Mouse (Mus musculus) left cerebral cortex, postnatal 14 days (tissue): Measurements from ENCODE around the gene Adad2. TPM values are rescaled to one million over a fixed set of nuclear protein-coding genes. Genes with fewer than 3 reads are reported as not detected.

Experiments
- DNase-seq, 2 experiments: peaks; one replicate each; pipeline ENCODE4 v3.0.0; 2021 to 2022; ENCODE audit warnings: low spot score in 2 of 2, mixed read lengths in 1 of 2
- intact Hi-C: fragments of 180-260 bp; cut with DNase I; formaldehyde crosslinking; loops from one replicate; pipeline ENCODE4 v1.15.1; 2025
- total RNA-seq, 2 experiments: library from RNA; stranded (reverse); gene quantifications; 2 replicates each; pipeline ENCODE4 v1.2.3; 2021

Adad2 gene
- total RNA-seq, 2 experiments from 2014 or later: 0.29 TPM; not detected in 1

DNA sequence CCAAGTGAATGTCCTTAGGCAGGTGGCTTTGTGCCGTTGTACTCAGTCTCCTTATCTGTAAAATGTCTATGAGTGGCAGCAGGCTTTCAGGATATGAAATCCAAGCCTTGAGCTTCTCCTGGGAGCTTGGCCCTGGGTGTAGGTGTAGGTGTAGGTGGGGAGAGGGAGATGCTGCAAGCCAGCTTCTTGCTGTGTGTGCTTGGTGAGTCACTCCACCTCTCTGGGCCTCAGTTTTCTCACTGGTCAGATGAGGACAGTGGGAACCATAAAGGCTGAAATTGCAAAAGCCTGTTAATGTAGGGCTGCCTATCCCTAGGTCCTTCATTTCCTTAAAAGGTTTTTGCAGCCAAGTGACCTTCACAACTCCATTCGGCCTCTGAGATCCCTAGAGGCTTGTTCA, 23.4 kb downstream of the Adad2 start:
- intact Hi-C loops: no loop called here
- DNase-seq: no peak

DNA sequence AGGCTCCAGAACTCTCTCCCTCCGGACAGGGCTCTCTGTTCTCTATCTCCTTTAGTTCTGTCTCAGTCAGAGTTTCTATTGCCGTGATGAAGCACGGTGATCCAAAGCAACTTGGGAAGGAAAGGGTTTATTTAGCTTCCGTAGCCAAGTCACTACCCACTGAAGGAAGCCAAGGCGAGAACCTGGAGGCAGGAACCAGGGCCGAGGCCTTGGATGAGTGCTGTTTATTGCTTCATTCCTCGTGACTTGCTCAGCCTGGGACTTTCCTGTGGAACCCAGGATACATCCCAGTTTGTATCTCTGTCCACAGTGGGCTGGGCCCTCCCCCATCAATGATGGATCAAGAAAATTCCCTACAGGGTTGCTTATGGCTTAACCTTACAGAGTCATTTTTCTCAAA, 24.2 kb downstream of the Adad2 start:
- no peak for DNase-seq
- intact Hi-C loops: no loop called here

DNA sequence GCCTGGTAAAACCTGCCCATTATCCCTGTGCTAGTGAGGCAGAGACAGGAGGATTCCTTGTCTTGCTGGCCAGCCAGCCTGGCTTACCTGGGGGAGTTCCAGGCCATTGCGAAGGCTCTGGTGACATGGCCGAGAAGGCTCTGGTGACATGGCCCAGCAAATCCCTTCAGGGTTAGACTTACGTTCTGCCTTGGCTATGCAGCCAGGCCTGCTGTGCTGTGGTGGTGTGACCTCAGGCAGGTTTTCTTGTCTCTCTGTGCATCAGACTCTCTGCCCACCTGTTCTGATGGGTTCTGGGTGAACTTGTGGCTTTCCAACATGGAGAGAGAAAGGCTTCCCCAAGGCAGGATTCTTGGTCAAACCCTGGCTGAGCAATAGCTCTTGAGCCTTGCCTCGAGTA, 24.8 kb downstream of the Adad2 start:
- DNase-seq: no peak
- intact Hi-C loops: no loop called here

DNA sequence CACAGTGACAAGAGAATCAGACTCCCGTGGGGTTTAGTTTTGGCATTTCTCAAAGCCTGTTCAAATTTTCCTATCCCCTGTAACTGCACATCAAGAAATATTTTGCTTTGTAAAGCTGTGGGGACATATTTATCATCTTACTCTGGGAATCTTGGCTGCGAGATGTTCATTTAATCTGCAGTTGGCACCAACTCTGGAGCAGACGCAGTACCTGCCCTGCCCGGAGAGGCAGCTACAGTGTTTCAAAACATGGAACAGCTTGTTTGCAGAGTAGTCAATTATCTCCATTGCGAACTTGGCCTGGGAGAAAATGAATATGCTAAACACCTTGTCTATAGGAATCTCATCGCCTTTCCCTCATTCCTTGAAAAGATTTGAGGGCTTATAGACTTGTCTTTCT, 25.7 kb downstream of the Adad2 start:
- intact Hi-C loops: no loop called here
- no peak for DNase-seq

DNA sequence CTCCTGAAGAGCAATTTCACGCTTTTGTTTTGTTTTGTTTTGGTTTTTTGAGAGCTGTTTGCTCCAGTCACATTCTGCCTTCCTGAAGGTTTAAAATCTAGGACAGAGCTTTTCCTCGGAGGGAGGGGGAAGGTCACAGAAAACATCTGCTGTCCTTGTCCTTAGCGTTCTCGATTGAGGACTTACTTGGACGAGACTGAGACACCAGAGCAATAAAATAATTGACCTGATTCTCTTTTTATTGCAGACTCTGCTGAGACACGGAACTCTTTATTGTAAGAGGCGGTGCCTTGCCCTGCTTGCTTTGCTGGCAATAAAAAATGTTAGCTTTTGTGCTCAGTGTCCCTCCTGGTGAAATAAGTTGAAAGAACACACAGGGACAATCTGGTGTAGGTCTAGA, 27.3 kb downstream of the Adad2 start:
- intact Hi-C loops: no loop called here
- no peak for DNase-seq

DNA sequence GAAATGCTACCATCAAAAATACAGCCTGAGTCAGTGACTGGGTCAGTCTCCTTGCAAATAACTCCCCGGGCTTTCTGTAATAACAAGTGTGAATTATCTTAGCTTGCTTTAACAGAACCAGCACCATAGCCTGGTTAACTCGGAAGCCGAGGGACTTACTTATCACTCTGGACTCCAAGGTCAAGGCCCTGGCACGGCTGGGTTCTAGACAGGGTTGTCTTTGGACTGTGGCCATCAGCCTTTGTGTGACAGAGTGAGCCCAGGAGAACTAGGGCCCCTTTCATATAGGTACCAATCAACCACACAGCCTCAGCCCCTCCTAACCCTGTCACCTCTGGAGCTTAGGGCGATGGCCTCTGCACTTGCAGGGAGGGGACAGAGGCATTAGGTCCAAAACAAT, 28.5 kb downstream of the Adad2 start:
- intact Hi-C loops: no loop called here
- DNase-seq: no peak

DNA sequence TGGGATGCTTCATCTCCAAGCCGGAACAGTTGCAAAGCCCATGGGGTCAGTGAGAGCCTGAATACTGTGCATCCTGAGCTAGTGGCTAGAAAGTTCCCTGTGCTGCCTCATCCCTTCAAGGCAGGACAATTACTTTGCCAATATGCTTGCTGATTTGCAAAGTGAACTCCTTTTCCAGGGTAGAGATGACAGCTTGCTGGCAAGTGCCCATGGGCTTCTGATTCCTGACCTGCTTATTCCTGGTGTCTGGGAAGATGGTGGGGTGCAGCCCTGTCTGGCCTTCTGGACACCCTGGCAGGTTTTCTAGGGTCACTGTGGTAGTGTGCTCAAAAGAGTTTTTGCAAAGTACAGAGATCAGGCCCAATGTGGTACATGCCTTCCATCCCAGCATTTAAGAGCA, 30.4 kb downstream of the Adad2 start:
- intact Hi-C loops: no loop called here
- no peak for DNase-seq

DNA sequence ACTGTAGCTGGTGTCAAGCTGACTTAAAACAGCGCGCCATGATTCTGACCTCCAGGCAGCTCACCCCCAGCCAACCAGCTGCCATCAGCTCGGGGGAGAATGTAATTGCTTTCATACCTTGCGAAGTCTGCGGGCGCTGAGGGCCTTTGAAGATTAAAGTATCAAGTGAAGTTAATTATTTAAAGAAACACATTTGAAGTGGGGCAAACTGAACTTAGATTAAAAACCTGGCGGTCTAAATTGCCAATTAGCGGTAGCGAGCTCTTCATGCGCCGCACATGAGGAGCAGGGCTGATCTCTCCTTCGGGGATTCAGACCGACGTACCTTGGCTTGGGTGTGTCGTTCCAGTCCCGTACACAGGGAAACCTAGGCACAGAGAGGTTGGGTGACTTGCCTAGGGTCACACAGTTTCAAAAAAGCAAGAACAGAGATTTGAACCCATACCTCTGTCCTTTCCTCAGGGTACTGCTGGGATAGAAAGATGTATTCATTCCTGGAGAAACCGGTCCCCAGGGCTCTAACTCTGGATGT, 31.9 kb downstream of the Adad2 start:
- intact Hi-C loops: no loop called here
- no peak for DNase-seq

DNA sequence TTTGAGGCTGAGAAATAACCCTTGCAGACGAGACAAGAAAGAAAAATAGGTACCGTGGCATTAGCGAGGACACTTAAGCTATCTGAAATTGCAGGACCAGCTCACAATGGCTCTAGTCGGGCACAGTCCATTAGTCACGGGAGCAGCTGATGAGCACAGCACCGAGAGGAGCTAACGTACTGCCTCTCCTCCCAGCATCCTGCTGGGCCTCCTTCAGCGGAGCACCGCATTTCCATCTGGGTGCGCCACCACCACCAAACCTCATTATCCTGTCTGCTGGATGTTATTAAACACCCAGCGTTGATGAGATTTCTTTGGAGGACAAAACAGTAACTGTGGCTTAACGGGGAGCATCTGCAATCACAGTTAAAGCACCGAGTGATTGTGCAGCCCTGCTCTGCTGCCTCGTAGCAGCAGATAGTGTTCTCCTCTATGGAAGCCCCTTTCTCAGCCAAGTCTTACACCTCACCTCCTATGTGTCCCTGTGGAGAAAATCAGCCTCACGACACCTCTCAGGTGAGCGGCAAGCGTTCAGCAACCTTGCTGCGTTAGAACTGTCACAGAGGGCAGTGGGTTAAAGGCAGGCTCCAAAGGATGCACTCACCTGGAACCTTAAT, 32.5 kb downstream of the Adad2 start:
- DNase-seq: no peak
- intact Hi-C loops: no loop called here

DNA sequence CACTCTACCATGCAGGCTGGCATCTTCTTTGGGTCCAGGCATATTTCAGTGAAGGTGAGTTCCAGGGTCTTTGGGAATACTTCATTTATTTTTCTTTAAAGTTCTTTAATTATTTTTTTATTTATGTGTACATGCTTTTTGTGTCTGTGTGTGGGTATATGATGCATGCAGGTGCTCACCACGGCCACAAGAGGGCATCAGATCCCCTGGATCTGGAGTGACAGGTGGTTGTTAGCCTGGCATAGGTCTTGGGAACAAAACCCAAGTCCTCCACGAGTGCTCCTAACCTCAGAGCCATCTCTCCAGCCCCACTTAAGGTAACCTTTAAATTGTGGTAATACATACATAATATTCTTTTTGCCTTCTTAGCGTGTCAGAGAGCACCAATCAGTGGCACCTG, 33.6 kb downstream of the Adad2 start:
- intact Hi-C loops: no loop called here
- no peak for DNase-seq

DNA sequence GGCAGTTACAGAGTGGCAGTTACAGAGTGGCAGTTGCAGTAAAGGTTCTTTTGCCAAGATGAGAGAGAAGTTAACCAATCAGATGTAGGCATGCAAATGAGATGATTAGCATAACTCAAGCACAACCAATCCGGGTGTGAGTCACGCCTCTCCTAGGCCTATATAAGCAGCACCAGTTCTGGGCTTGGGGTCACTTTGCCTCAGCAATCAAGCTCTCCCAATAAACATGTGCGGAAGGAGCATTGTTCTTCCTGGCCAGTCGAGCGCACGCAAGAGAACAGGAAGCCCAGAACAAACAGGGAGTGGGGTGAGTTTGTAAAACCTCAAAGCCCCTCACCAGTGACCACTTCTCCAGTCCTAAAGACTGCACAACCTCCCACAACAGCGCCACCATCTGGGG, 34.3 kb downstream of the Adad2 start:
- intact Hi-C loops: no loop called here
- DNase-seq: no peak

DNA sequence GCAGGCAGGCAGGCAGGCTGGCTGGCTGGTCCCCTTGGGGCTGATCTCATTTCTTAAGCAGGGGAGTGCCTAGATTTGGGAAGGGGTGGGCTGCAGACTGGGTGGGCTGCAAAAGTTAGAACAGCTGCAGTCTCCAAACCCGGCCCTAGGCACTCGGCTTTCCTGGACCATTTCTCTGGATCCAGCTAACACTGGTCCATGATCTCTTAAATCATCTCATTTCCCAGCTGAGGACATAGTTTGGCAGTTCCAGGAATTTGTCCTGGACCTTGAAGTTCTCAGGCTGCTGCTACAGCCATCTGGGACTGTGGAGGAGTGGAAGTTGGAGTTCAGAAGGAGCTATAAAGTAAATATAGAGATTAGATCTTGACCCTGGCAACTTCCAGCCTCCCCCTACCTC, 38.8 kb downstream of the Adad2 start:
- no peak for DNase-seq
- intact Hi-C loops: no loop called here

DNA sequence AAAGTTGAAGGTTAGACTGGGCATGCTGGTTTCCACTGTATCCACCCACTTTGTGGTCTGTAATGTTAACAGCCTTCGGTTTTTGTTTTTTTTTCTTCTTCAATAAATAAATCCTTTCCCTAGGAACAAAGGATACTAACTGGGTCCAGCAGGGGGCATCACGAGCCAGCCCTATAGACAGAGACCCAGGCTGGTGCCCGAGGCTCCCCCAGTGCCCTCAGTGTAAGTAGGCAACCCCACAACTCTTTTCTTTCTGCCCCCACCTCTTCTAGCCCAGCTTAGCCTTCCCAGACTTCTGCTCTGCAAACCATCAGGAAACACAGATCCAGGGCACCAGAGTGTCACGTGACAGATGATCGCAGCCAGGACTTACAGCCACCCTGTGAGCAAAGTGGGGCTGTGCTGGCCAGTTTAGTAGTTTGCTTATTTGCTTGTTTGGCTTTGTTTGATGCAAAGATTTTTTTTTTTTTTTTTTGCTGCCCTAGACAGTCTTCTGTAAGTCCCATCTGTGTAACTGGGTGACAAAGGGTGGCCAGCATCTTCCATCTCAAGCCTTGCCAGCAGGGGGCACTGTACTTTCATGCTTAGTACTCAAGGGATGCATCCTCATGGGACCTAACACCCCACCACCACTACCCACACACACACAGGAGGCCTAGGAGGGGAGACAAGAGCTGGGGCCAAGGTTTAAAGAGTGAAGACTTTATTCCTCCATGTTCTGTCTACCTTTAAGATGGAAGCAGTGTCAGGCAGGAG, 44.3 kb downstream of the Adad2 start:
- intact Hi-C loops: no loop called here
- DNase-seq: no peak

DNA sequence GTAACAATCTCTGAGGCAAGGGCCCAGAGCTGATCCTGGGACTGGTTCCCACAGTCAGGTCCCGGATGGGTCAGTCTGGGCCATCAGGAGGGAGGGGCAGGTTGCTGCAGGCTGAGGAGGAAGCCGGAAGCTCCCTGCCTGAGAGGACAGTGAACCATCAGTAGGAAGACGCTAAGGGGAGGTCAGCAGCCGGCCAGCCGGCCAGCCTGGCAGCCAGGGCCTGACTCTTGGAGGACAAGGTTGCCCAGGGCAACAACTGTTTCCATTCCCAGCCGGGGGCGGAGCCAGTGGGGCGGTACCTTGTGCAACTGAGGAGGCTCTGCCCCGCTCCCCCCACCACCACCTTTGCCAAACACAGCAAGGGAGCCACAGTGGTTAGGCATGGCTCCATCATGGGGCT, 48.5 kb downstream of the Adad2 start:
- peak in 1 of 2 experiments; percentile 14 for DNase-seq
- intact Hi-C loops: no loop called here

DNA sequence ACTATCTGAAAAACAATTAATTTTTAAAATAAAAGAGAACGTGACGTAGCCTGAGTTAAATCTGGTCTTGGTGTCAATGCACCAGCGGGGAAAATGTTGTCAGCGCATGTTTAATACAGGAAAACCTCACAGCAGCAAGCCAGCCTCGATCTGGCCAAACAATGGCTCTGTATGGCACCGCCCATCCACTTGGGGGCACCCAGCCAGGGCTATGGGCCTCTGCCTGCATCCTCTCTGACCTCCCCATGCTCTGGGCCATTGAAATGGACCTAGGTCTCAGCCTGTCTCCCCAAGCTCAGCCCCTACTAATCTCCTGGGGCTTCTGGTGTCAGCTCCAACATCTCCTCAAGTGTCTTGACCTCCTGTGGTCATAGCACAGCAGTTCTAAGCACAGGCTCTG, 49.3 kb downstream of the Adad2 start:
- DNase-seq: no peak
- intact Hi-C loops: no loop called here

DNA sequence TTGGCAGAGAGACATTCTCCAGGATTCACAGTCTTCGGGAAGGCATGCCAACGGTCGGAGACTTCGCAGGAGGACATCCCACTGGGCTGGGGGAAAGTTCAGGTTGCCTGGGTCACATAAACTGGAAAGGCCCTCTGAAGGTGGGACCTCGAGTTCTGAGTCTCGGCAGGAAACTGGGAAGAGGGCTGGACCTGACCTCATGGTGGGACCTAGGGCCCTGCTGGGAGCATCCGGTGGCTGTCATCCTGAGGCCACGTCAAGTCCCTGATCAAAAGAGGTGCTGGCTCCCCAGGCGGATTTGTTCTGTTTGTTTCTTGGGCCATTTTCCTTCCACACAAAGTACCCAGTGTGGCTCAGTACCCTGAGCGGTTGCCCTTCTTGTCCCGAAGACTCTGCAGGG, 50.9 kb downstream of the Adad2 start:
- intact Hi-C loops: no loop called here

DNA sequence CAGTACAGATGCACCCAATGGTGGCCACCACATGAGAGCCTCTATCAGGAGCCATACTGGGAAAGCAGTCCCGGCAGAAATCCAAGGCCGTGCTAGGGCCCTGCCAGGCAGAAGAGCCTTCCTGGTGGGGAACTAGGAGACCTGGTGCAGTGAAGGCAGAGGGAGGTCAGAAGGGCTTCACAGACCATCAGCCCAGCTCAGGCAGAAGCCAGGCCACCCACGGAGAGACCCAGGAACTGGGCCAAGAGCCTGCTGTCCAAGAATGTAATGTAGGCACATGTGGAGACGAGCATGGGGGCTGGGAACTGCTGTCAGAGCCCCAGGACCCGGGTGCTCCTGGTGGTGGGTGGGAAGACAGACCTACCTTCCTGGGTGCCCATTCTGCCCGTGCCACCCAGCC, 52.7 kb downstream of the Adad2 start:
- intact Hi-C loops: no loop called here
- DNase-seq: no peak

More for the DNA sequence above, 50.9 kb downstream of the Adad2 start:
- no peak for DNase-seq
